Mouse (Mus musculus): Measurements from ENCODE around the gene Necab2. TPM values are rescaled to one million over a fixed set of nuclear protein-coding genes. Genes with fewer than 3 reads are reported as not detected.

The Necab2 gene
- 34.0 and 35.3 TPM in 2 replicates for polyA plus RNA-seq (2012; rRNA removed)

DNA sequence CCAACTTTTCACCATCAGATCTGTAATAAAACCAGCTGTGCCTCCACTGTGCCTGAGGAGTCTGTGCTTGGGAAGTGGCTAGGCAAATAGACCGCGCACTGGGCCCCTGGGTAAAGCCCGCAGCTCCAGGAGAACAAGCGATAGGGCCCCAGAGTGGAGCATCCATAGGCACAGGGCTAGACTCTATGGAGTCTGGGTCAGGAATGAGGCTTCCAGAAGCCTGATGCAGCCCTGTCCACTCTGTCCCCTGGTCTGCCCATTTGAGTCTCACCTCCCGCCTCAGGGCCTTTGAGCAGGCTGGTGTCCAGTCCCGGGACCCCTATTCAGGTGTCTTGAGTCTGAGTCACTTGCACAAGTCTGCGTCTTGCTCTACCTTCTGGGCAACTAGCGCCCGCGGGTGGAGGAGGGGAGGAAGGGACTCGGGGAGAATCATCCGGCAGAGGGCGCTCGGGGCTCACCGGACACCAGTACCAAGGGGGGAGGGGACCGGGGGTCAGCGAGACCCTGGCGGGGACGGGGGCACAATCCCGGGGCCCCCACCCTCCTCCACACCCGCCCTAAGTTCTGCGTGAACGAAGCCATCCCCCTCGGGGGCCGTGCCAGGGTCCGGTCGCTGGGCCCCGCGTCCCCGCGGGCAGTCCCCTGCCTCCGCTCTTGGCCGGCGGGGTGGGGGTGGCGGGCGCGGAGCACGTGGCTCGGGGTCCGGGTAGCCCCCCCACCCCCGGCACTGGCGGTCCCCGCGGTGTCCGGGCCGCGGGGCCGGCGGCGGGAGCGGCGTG, at the start of gene Necab2:
Necab2 (plus strand) TSS at position 509 of the 779 bp plus-strand sequence.

DNA sequence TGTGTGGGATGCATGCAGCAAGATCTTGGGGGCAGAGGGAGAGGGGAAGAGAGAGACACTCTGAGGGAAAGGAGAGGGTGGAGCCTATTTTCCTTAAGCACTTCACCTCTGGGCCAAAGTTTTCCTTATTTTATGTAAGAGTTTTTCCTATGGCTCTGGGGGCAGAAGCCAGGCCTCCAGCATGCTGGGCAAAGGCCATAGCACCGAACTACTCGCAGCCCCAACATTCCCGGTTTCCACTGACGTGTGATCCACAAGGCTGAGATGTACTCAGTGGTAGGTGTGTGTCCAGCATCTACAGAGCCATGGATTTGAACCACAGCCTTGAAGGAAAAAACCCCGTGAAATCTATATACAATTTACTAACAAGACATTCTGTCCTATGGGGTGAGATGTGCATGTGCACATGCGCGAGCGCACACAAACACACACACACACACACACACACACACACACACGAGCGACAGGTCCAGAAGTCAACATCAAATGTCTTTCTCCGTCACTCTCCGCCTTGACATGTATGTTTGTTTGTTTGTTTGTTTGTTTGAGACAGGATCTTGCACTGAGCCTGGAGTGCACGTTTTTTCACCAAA, 12.8 kb upstream of the Necab2 start, which contains the start of gene Osgin1:
Osgin1 (plus strand) TSS at position 543 of the 593 bp plus-strand sequence.

GRCm38 (mm10) chr8:119501598-119501997, 55.1 kb downstream of the Necab2 start, which contains the start of gene Slc38a8:
Slc38a8 (minus strand) TSS chr8:119501698.

Other genes with a start within 250 kb of the Necab2 start
- 368 and 374 TPM in 2 replicates for gene Hsbp1, start 102.2 kb upstream of the Necab2 start, polyA plus RNA-seq (2012; rRNA removed)
- 13.5 and 14.8 TPM in 2 replicates for gene Mlycd, start 51.8 kb upstream of the Necab2 start, polyA plus RNA-seq (2012; rRNA removed)
- 0.29 and 0.84 TPM in 2 replicates for gene Osgin1, start 12.6 kb upstream of the Necab2 start, polyA plus RNA-seq (2012; rRNA removed)
- gene Slc38a8, start 55.0 kb downstream of the Necab2 start, polyA plus RNA-seq (2012; rRNA removed): 0.11 and 0.25 TPM in 2 replicates
- 91.2 and 97.3 TPM in 2 replicates for gene Mbtps1, start 112.0 kb downstream of the Necab2 start, polyA plus RNA-seq (2012; rRNA removed)
- gene Hsdl1, start 128.5 kb downstream of the Necab2 start, polyA plus RNA-seq (2012; rRNA removed): 69.1 and 77.0 TPM in 2 replicates
- 0.21 and 0.39 TPM in 2 replicates for gene Dnaaf1, start 128.5 kb downstream of the Necab2 start, polyA plus RNA-seq (2012; rRNA removed)
- gene Taf1c, start 158.5 kb downstream of the Necab2 start, polyA plus RNA-seq (2012; rRNA removed): 23.0 and 25.1 TPM in 2 replicates
- 0.17 and 0.31 TPM in 2 replicates for gene Adad2, start 166.0 kb downstream of the Necab2 start, polyA plus RNA-seq (2012; rRNA removed)
- 0.07 and 0.09 TPM in 2 replicates for gene Kcng4, start 189.0 kb downstream of the Necab2 start, polyA plus RNA-seq (2012; rRNA removed)
- 2.6 and 2.9 TPM in 2 replicates for gene Wfdc1, start 219.6 kb downstream of the Necab2 start, polyA plus RNA-seq (2012; rRNA removed)